Mouse (Mus musculus) kidney, embryonic 14.5 days (tissue): ENCODE measurements at regions not wholly inside any gene's neighbourhood (a gene's known extent, or its start where the extent isn't known, plus 50 kb on each side); places are given as distances from the start of the nearest gene placed in this dataset.

ENCODE experiments used
- ATAC-seq: fragments of 200-750 bp; cut with Nextera tagmentation; 2 replicates; pipeline ENCODE4 v1.8.0; 2017; ENCODE audit warnings: moderate number of reproducible peaks, mild to moderate bottlenecking, moderate TSS enrichment, moderate library complexity; ENCODE audit not compliant: low FRiP score, low TSS enrichment
- H3K27ac ChIP-seq: fragments of 300-500 bp; sonication (generic); 2 replicates; pipeline ENCODE4 v1.5.1; 2014; ENCODE audit warnings: low read depth, mild to moderate bottlenecking, low read length, moderate library complexity, mixed read lengths
- H3K27me3 ChIP-seq: fragments of 300-500 bp; sonication (generic); 2 replicates; pipeline ENCODE4 v1.6.1; 2014; ENCODE audit warnings: mild to moderate bottlenecking, low read length; ENCODE audit not compliant: control insufficient read depth, insufficient read depth
- H3K36me3 ChIP-seq: fragments of 300-500 bp; sonication (generic); 2 replicates; pipeline ENCODE4 v1.6.1; 2014; ENCODE audit warnings: low read length, mixed read lengths; ENCODE audit not compliant: control insufficient read depth, insufficient read depth
- H3K4me1 ChIP-seq: fragments of 300-500 bp; sonication (generic); 2 replicates; pipeline ENCODE4 v1.6.1; 2014; ENCODE audit warnings: low read length, mixed read lengths; ENCODE audit not compliant: control insufficient read depth, insufficient read depth
- H3K4me2 ChIP-seq: fragments of 300-500 bp; sonication (generic); replicated peaks from 2 replicates; pipeline ENCODE4 v1.6.1; 2014; ENCODE audit warnings: low read depth, mild to moderate bottlenecking, low read length
- H3K4me3 ChIP-seq: fragments of 300-500 bp; sonication (generic); 2 replicates; pipeline ENCODE4 v1.5.1; 2014; ENCODE audit warnings: mild to moderate bottlenecking, low read length
- H3K9ac ChIP-seq: fragments of 300-500 bp; sonication (generic); 2 replicates; pipeline ENCODE4 v1.6.1; 2014; ENCODE audit warnings: low read depth, mild to moderate bottlenecking, low read length, moderate library complexity
- H3K9me3 ChIP-seq: fragments of 300-500 bp; sonication (generic); 2 replicates; pipeline ENCODE4 v1.6.1; 2016; ENCODE audit warnings: low read length; ENCODE audit not compliant: control insufficient read depth
- WGBS: fragments of 180-500 bp; shearing (Covaris S2); extraction: QIAGEN DNeasy Blood & Tissue Kit; methylation state at CpG from one replicate; pipeline ENCODE4 v1.1.7; 2014; 5-methylcytosine and 5-hydroxymethylcytosine counted together

DNA sequence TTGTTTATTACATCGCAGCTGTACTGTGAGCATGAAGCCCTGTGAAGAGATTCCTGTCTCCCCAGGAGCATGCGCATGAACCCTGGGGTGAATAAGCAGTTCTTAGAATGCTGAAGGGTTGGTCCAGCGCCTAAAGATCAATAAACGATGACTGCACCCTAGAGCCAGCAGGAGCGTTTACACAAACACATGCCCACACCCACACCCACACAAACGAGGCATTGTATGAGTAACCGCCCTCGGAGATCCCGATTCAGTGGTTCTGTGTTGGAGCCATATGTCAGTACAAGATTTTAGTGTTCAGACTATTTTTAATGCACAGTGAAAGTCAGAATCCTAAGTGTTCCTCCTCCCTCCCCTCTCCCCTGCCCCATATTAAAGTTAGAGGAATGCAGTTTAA, 57.3 kb downstream of the Edn1 start:
- H3K9me3 ChIP-seq: no peaks in the 10 kb centered on the region
- no peak overlapping the region for H3K27ac ChIP-seq
- H3K27me3 ChIP-seq: no peaks in the 10 kb centered on the region
- no peak overlapping the region for H3K4me2 ChIP-seq
- 0 out of 2 replicates have a peak, but pooled peaks cover 3% of the 10 kb centered on the region for H3K4me1 ChIP-seq
- WGBS: 86% methylated on average over 9 of the region's 9 CpGs
- ATAC-seq: no peak
- H3K9ac ChIP-seq: no peak overlapping the region
- H3K4me3 ChIP-seq: no peak overlapping the region
- no peaks in the 10 kb centered on the region for H3K36me3 ChIP-seq

DNA sequence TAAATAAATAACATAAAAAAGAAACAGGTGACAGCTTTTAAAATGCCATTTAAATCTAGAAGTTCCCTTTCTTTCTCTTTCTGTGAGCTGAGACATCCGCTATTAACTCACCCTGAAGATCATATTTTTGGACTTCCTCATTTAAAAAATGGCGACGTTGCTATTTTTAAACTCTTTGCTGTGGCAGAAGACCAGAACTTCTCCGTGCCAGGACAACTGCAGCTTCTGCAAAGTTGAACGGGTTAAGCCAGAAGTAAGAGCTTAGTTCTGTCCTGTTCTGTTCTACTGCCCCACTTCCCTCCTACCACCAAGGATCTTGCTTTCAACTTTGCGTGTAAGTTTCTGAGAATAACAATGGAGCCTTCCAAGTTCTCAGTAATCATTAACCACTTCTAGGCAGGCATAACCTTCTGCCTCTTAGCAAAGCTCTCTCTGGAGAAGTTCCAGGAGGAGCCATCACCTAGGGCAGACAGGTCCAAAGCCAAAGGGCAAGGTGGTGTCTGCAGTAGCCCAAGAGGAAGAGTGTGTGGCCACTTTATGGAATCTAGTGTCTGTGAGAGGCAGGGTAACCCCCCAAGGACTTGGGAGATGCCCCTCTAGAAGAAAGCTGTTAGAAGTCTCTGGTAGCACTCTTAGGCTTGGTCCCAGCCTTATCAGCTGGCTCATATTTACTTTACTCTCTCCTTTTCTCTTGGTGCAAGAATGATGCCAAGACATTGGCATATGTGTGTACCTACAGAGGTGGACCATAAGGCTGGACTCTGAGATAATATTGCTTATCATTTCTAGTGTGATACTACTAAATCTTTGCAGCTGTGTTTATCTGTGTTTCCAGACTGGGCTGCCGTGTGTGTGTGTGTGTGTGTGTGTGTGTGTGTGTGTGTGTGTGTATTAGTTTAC, 66.6 kb downstream of the Edn1 start:
- H3K9me3 ChIP-seq: no peaks in the 10 kb centered on the region
- H3K4me3 ChIP-seq: no peak overlapping the region
- no peak overlapping the region for H3K9ac ChIP-seq
- H3K27ac ChIP-seq: no peak overlapping the region
- H3K4me1 ChIP-seq: no peaks in the 10 kb centered on the region
- 84% methylated on average over 7 of the region's 7 CpGs for WGBS
- no peak for ATAC-seq
- H3K27me3 ChIP-seq: no peaks in the 10 kb centered on the region
- no peak overlapping the region for H3K4me2 ChIP-seq
- H3K36me3 ChIP-seq: no peaks in the 10 kb centered on the region

DNA sequence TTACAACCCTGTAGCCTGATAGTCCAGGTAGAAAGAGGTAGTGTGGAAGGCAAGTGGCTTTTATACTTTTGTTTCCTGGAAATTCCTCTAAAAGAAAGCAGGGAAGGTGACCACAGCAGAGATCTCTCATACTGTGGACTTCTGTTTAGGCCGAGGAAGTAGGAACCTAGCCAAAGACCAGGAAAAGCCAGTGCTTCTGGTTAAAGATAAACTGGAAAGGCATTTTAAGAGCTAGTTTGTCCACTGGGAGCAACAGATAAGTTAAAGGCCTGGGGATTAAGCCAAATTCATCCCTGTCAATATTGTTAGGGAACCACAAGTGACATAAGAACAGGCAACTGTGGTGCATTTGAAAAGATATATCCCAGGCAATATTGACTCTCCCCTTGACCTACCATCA, 68.5 kb downstream of the Edn1 start:
- Histone ChIP-seq H3K4me3 (no peak overlapping the region), H3K27me3 (no peaks in the 10 kb centered on the region), H3K4me1 (no peaks in the 10 kb centered on the region), H3K36me3 (no peaks in the 10 kb centered on the region), H3K9ac (no peak overlapping the region), H3K27ac (no peak overlapping the region), H3K9me3 (no peaks in the 10 kb centered on the region), H3K4me2 (no peak overlapping the region)
- WGBS: 74% methylated on average over 1 of the region's 1 CpGs
- no peak for ATAC-seq

DNA sequence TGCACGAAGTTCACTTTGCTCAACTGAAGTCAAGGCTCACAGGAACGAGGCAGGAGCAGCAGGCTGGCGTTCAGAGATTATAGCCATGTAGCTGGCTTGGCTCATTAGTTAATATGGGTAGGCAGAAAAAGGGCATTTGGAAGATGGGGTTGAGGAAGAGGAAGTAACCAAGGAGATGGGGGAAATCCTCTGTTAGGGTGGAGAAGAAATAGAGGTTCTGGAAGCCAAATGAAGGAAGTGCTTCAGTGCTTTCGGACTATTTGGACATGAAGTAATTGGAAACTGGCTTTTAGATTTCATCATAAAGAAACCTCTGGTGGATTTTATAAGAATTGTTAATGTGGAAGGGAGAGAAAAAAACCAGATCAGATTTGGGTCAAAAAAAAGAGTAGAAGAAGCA, 70.9 kb downstream of the Edn1 start:
- no peak overlapping the region for H3K9ac ChIP-seq
- H3K27me3 ChIP-seq: no peaks in the 10 kb centered on the region
- ATAC-seq: no peak
- 75% methylated on average over 4 of the region's 4 CpGs for WGBS
- no peaks in the 10 kb centered on the region for H3K36me3 ChIP-seq
- H3K4me2 ChIP-seq: no peak overlapping the region
- H3K4me3 ChIP-seq: no peak overlapping the region
- H3K9me3 ChIP-seq: no peaks in the 10 kb centered on the region
- H3K27ac ChIP-seq: no peak overlapping the region
- H3K4me1 ChIP-seq: no peaks in the 10 kb centered on the region

DNA sequence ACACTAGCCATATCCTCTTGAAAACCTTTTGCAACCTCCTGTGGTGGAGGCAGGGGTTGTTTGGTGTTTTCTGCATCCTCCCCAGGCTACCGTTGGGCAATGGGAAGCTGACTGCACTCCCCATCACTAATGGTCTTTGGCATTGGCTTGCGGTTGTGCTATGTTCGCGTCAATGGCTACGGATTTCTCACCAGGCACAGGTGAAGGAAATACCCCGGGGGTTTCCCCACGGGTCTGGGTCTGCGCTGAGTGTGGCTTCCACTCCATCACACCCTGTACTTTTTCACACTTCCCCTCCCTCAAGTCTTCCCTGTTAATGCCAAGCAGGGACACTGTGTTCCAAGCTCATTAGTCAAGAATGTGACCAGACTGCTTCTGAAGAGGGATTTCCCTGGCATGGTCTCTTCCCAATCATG, 72.9 kb downstream of the Edn1 start:
- Histone ChIP-seq H3K4me1 (no peaks in the 10 kb centered on the region), H3K9ac (no peak overlapping the region), H3K4me3 (no peak overlapping the region), H3K9me3 (no peaks in the 10 kb centered on the region), H3K4me2 (no peak overlapping the region), H3K36me3 (no peaks in the 10 kb centered on the region), H3K27me3 (no peaks in the 10 kb centered on the region), H3K27ac (no peak overlapping the region)
- ATAC-seq: no peak
- WGBS: 87% methylated on average over 8 of the region's 8 CpGs

DNA sequence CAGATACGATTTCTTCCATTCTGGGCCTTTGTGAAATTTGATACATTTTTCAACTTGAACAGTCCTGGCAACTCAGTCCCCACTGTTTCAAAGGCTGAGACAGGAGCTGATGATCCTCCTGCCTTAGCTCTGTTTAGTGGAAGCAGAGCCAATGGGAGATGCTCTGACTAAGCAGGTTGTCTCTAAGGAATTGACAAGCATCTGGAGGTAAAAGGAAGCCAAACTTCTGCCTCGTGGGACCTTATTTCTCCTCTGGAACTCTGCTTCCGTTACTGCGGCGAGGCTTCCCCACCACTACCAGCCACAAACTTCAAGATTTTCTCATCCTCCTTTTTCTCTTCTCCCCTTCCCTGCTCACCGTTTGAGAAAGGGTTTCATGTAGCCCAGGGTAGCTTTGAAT, 78.4 kb downstream of the Edn1 start:
- H3K36me3 ChIP-seq: no peaks in the 10 kb centered on the region
- H3K27ac ChIP-seq: no peak overlapping the region
- 77% methylated on average over 6 of the region's 6 CpGs for WGBS
- H3K9me3 ChIP-seq: no peaks in the 10 kb centered on the region
- no peak overlapping the region for H3K4me2 ChIP-seq
- no peaks in the 10 kb centered on the region for H3K27me3 ChIP-seq
- no peak overlapping the region for H3K9ac ChIP-seq
- no peak overlapping the region for H3K4me3 ChIP-seq
- no peak for ATAC-seq
- H3K4me1 ChIP-seq: no peaks in the 10 kb centered on the region

DNA sequence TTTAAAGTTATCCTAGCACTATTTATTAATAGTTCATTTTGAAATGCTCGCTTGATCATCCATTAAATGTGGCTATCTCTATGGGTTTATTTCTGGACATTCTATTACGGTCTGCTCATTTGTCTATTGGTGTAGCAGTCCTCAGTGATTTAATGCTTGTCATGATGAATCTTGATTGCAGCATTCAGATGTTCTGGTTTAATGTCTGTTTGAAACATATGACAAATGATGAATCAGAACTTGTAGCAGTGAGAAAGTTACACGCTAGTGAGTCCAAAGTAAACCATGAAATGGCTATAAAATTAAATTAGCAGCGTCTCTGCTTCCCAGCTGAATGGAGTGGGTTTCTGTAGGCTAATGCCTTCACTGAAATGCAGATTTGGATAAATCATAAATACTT, 81.8 kb downstream of the Edn1 start:
- H3K27ac ChIP-seq: no peak overlapping the region
- no peaks in the 10 kb centered on the region for H3K4me1 ChIP-seq
- 83% methylated on average over 4 of the region's 4 CpGs for WGBS
- no peak overlapping the region for H3K4me3 ChIP-seq
- H3K4me2 ChIP-seq: no peak overlapping the region
- H3K9me3 ChIP-seq: no peaks in the 10 kb centered on the region
- no peak for ATAC-seq
- no peaks in the 10 kb centered on the region for H3K27me3 ChIP-seq
- H3K36me3 ChIP-seq: no peaks in the 10 kb centered on the region
- no peak overlapping the region for H3K9ac ChIP-seq

DNA sequence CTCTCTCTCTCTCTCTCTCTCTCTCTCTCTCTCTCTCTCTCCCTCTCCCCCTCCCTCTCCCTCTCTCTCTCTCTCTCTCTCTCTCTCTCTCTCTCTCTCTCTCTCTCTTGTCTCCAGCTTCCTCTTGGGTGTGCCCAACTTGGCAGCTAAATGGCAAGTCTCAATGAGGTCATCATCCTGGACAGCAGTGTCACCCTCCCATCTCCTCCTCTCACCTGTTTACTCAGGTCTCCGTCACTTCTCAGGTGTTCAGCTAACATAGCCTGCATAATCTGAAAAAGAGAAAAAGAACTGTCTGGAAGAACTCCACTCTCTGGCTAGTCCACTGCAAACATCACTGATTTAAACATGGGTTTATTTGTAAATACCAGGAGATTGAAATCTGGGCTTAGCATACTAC, 89.1 kb downstream of the Edn1 start:
- Histone ChIP-seq H3K4me1 (no peaks in the 10 kb centered on the region), H3K27ac (no peak overlapping the region), H3K27me3 (no peaks in the 10 kb centered on the region), H3K4me3 (no peak overlapping the region), H3K9ac (no peak overlapping the region), H3K4me2 (no peak overlapping the region), H3K9me3 (no peaks in the 10 kb centered on the region), H3K36me3 (no peaks in the 10 kb centered on the region)
- 83% methylated on average over 1 of the region's 1 CpGs for WGBS
- ATAC-seq: no peak

DNA sequence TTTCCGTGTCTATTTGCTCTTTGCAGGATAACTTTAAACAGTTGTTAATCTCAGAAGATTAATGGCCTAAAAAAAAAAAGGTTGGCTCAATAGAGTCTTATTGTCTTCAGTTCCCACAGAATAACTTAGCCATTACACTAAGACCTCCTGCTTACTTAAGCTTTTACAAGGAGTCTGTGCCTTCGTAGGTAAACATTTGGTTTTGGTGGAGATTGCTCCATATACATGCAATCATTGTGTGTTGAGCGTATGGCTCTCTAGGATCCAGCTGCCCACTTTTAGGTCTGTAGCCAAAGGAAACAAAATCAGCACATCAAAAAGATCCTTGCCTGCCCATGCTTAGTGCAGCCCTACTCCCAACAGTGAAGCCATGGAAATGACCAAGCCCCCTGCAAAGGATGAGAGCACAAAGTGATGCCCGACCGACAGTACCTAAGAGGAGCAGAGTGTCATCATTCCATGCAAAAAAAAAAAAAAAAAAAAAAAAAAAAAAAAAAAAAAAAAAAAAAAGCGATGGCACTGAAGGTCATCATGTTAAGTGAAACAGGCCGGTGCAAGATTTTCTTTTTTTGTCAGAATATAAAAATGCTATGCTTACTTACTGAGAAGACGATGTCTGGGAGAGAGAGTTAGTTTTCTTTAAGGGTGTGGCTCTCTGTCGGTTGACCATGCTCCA, 90.2 kb downstream of the Edn1 start:
- H3K27me3 ChIP-seq: no peaks in the 10 kb centered on the region
- H3K27ac ChIP-seq: no peak overlapping the region
- H3K9me3 ChIP-seq: no peaks in the 10 kb centered on the region
- WGBS: 85% methylated on average over 9 of the region's 9 CpGs
- ATAC-seq: no peak
- H3K4me2 ChIP-seq: no peak overlapping the region
- H3K36me3 ChIP-seq: no peaks in the 10 kb centered on the region
- no peak overlapping the region for H3K9ac ChIP-seq
- no peak overlapping the region for H3K4me3 ChIP-seq
- no peaks in the 10 kb centered on the region for H3K4me1 ChIP-seq
